Mouse (Mus musculus) liver, embryonic 14.5 days (tissue): ENCODE data around the gene Ccl11. TPM values are rescaled to one million over a fixed set of nuclear protein-coding genes. Genes with fewer than 3 reads are reported as not detected.

ENCODE experiments used
- ATAC-seq: fragments of 200-750 bp; cut with Nextera tagmentation; 2 replicates; pipeline ENCODE4 v1.8.0; 2017; ENCODE audit warnings: moderate number of reproducible peaks, mild to moderate bottlenecking, moderate library complexity; ENCODE audit not compliant: insufficient read depth
- DNase-seq, 3 experiments: peaks; one replicate each; pipeline ENCODE4 v3.0.0-alpha.2; 2012 to 2013; ENCODE audit warnings: low read depth in 3 of 3, low spot score in 3 of 3
- H3K27ac ChIP-seq: fragments of 300-500 bp; sonication (generic); 2 replicates; pipeline ENCODE4 v1.5.1; 2014; ENCODE audit warnings: moderate library complexity, mild to moderate bottlenecking, control low read depth, inconsistent platforms
- H3K27me3 ChIP-seq: fragments of 300-500 bp; sonication (generic); 2 replicates; pipeline ENCODE4 v1.6.1; 2014; ENCODE audit warnings: mild to moderate bottlenecking, low read length, moderate library complexity; ENCODE audit not compliant: control insufficient read depth, insufficient read depth
- H3K36me3 ChIP-seq: fragments of 300-500 bp; sonication (generic); replicated peaks from 2 replicates; pipeline ENCODE4 v1.6.1; 2014; ENCODE audit warnings: low read depth; ENCODE audit not compliant: control insufficient read depth, insufficient read depth
- H3K4me1 ChIP-seq, 2 experiments: fragments of 200-500 bp in 1 of 2; fragments of 300-500 bp in 1 of 2; sonication (generic) in 1 of 2; replicated peaks; 2 replicates each; pipeline ENCODE4 v1.6.1; 2012 to 2014; ENCODE audit warnings: antibody characterized with exemption in 1 of 2, inconsistent platforms in 1 of 2, low read length in 1 of 2; ENCODE audit not compliant: control insufficient read depth in 2 of 2, insufficient read depth in 2 of 2
- H3K4me2 ChIP-seq: fragments of 300-500 bp; sonication (generic); 2 replicates; pipeline ENCODE4 v1.6.1; 2014; ENCODE audit warnings: low read depth, mild to moderate bottlenecking, control low read depth, moderate library complexity
- H3K4me3 ChIP-seq, 2 experiments: fragments of 200-500 bp in 1 of 2; fragments of 300-500 bp in 1 of 2; sonication (generic) in 1 of 2; 2 replicates each; pipeline ENCODE4 v1.5.1; 2012 to 2014; ENCODE audit warnings: low read depth in 2 of 2, low read length in 2 of 2, mild to moderate bottlenecking in 2 of 2, control low read depth in 1 of 2, inconsistent platforms in 1 of 2, moderate library complexity in 1 of 2; ENCODE audit not compliant: insufficient read depth in 1 of 2
- H3K9ac ChIP-seq: fragments of 300-500 bp; sonication (generic); replicated peaks from 2 replicates; pipeline ENCODE4 v1.6.1; 2014; ENCODE audit warnings: mild to moderate bottlenecking, control low read depth, moderate library complexity
- H3K9me3 ChIP-seq: fragments of 300-500 bp; sonication (generic); 2 replicates; pipeline ENCODE4 v1.6.1; 2016; ENCODE audit warnings: low read length, mixed read lengths; ENCODE audit not compliant: control insufficient read depth
- CTCF ChIP-seq: IDR thresholded peaks from 2 replicates; pipeline ENCODE4 v1.5.1; 2016; ENCODE audit warnings: antibody characterized with exemption, low read depth, control low read depth
- EP300 ChIP-seq: IDR thresholded peaks from 2 replicates; pipeline ENCODE4 v1.6.1; 2016; ENCODE audit warnings: antibody characterized with exemption, low read depth
- WGBS: fragments of 180-500 bp; shearing (Covaris S2); extraction: QIAGEN DNeasy Blood & Tissue Kit; methylation state at CpG from one replicate; pipeline ENCODE4 v1.1.7; 2014; ENCODE audit not compliant: insufficient replicate concordance; 5-methylcytosine and 5-hydroxymethylcytosine counted together
- polyA plus RNA-seq, 2 experiments: library from polyadenylated mRNA; depleted of rRNA in 1 of 2; stranded (reverse) in 1 of 2; unstranded in 1 of 2; fragments of >200 nt; fragmentation: Nextera tagmentation in 1 of 2; extraction: Ambion mirVana in 1 of 2; gene quantifications; 2 replicates each; pipeline versions ENCODE4 v1.2.1 to v1.2.3; 2012 to 2014

The Ccl11 gene
- polyA plus RNA-seq, 2 experiments, result 0.07 to 0.11 TPM

- H3K36me3 ChIP-seq, result no peaks in the 10 kb centered on the region
- H3K4me2 ChIP-seq, result no peak overlapping the region
- no peaks in the 10 kb centered on the region for H3K4me1 ChIP-seq
- H3K9ac ChIP-seq, result no peak overlapping the region
- no peaks in the 10 kb centered on the region for H3K27me3 ChIP-seq
- WGBS, result 46% methylated on average over 4 of the region's 4 CpGs
- TF ChIP-seq EP300 (no peak), CTCF (no peak)
- DNase-seq (no peak), ATAC-seq (no peak)
- no peak overlapping the region for H3K27ac ChIP-seq
- H3K9me3 ChIP-seq, result no peaks in the 10 kb centered on the region
- H3K4me3 ChIP-seq, result no peak overlapping the region
Measured at GRCm38 (mm10) chr11:82101087-82101486, 43.5 kb downstream of the Ccl11 start.

GRCm38 (mm10) chr11:82101529-82101928 lies 43.9 kb downstream of the Ccl11 start, which contains the start of gene Ccl12:
Gene Ccl12, plus strand, starts transcription at chr11:82101845.
- H3K9ac ChIP-seq, result no peak within 1 kb of the TSS
- ATAC-seq (no peak), DNase-seq (no peak)
- no peaks in the 10 kb centered on the region for H3K9me3 ChIP-seq
- no peak within 1 kb of the TSS for H3K4me2 ChIP-seq
- no peak within 1 kb of the TSS for H3K4me3 ChIP-seq
- H3K4me1 ChIP-seq, result no peaks in the 10 kb centered on the region
- H3K27ac ChIP-seq, result no peak within 1 kb of the TSS
- TF ChIP-seq EP300 (no peak), CTCF (no peak)
- no peaks in the 10 kb centered on the region for H3K27me3 ChIP-seq
- 26% methylated on average over 2 of the region's 2 CpGs for WGBS
- no peaks in the 10 kb centered on the region for H3K36me3 ChIP-seq

- no peak overlapping the region for H3K9ac ChIP-seq
- no peaks in the 10 kb centered on the region for H3K9me3 ChIP-seq
- no peak overlapping the region for H3K4me2 ChIP-seq
- DNase-seq, result no peak
- TF ChIP-seq EP300 (no peak), CTCF (no peak)
- no peaks in the 10 kb centered on the region for H3K36me3 ChIP-seq
- no peaks in the 10 kb centered on the region for H3K27me3 ChIP-seq
- H3K4me1 ChIP-seq, result no peaks in the 10 kb centered on the region
- no peak for ATAC-seq
- H3K4me3 ChIP-seq, result no peak overlapping the region
- H3K27ac ChIP-seq, result no peak overlapping the region
Measured at GRCm38 (mm10) chr11:82109611-82110010, 52.0 kb downstream of the Ccl11 start.

GRCm38 (mm10) chr11:82110372-82111248 lies 53.0 kb downstream of the Ccl11 start:
- H3K4me2 ChIP-seq, result no peak overlapping the region
- no peak for DNase-seq

More at GRCm38 (mm10) chr11:82110372-82111248, 53.0 kb downstream of the Ccl11 start:
- no peak for ATAC-seq
- Histone ChIP-seq H3K4me3 (no peak overlapping the region), H3K27ac (no peak overlapping the region), H3K27me3 (no peaks in the 10 kb centered on the region), H3K36me3 (no peaks in the 10 kb centered on the region), H3K4me1 (no peaks in the 10 kb centered on the region), H3K9me3 (no peaks in the 10 kb centered on the region), H3K9ac (no peak overlapping the region)
- 53% methylated on average over 6 of the region's 6 CpGs for WGBS
- no peak for TF ChIP-seq CTCF

Other genes starting within 250 kb of the Ccl11 start
- gene 5530401A14Rik, start 197.2 kb upstream of the Ccl11 start, polyA plus RNA-seq (2012; rRNA removed), result not detected in 2 replicates
- gene 5530401A14Rik, start 197.2 kb upstream of the Ccl11 start, polyA plus RNA-seq (2014; fragmentation: Nextera tagmentation; extraction: Ambion mirVana), result not detected in 2 replicates
- gene Asic2, start 89.4 kb upstream of the Ccl11 start, polyA plus RNA-seq (2012; rRNA removed), result 0.01 and 0.05 TPM in 2 replicates
- gene Asic2, start 89.4 kb upstream of the Ccl11 start, polyA plus RNA-seq (2014; fragmentation: Nextera tagmentation; extraction: Ambion mirVana), result 0.04 TPM in 1 of 2 replicates, not detected in the other
- 0.83 and 1.1 TPM in 2 replicates for gene Ccl2, start 22.3 kb upstream of the Ccl11 start, polyA plus RNA-seq (2012; rRNA removed)
- 0.94 and 1.3 TPM in 2 replicates for gene Ccl2, start 22.3 kb upstream of the Ccl11 start, polyA plus RNA-seq (2014; fragmentation: Nextera tagmentation; extraction: Ambion mirVana)
- not detected in 2 replicates for gene Gm17268, start 19.3 kb upstream of the Ccl11 start, polyA plus RNA-seq (2012; rRNA removed)
- gene Gm17268, start 19.3 kb upstream of the Ccl11 start, polyA plus RNA-seq (2014; fragmentation: Nextera tagmentation; extraction: Ambion mirVana), result not detected in 2 replicates
- 0.16 and 0.28 TPM in 2 replicates for gene Ccl7, start 12.1 kb upstream of the Ccl11 start, polyA plus RNA-seq (2012; rRNA removed)
- 0.24 and 0.33 TPM in 2 replicates for gene Ccl7, start 12.1 kb upstream of the Ccl11 start, polyA plus RNA-seq (2014; fragmentation: Nextera tagmentation; extraction: Ambion mirVana)
- 0.19 and 0.44 TPM in 2 replicates for gene Ccl12, start 44.0 kb downstream of the Ccl11 start, polyA plus RNA-seq (2012; rRNA removed)
- gene Ccl12, start 44.0 kb downstream of the Ccl11 start, polyA plus RNA-seq (2014; fragmentation: Nextera tagmentation; extraction: Ambion mirVana), result 0.29 and 0.33 TPM in 2 replicates
- gene Ccl8, start 57.4 kb downstream of the Ccl11 start, polyA plus RNA-seq (2012; rRNA removed), result not detected in 2 replicates
- gene Ccl8, start 57.4 kb downstream of the Ccl11 start, polyA plus RNA-seq (2014; fragmentation: Nextera tagmentation; extraction: Ambion mirVana), result not detected in 2 replicates
- gene Ccl1, start 247.9 kb downstream of the Ccl11 start, polyA plus RNA-seq (2012; rRNA removed), result not detected in 2 replicates
- not detected in 2 replicates for gene Ccl1, start 247.9 kb downstream of the Ccl11 start, polyA plus RNA-seq (2014; fragmentation: Nextera tagmentation; extraction: Ambion mirVana)